Mouse (Mus musculus) large intestine, adult 2 months (tissue): ENCODE data around the gene Naf1. TPM values are rescaled to one million over a fixed set of nuclear protein-coding genes. Genes with fewer than 3 reads are reported as not detected.

Source experiments
- DNase-seq: peaks from one replicate; pipeline ENCODE4 v3.0.0-alpha.2; 2012; ENCODE audit warnings: low read depth, low spot score
- WGBS: fragments of 180-500 bp; shearing (Covaris S2); methylation state at CpG from one replicate; pipeline ENCODE4 v1.1.7; 2018; 5-methylcytosine and 5-hydroxymethylcytosine counted together
- polyA plus RNA-seq: library from polyadenylated mRNA; depleted of rRNA; stranded (reverse); fragments of >200 nt; gene quantifications from 2 replicates; pipeline ENCODE4 v1.2.3, GENCODE M21; 2012; rRNA removed

The Naf1 gene
- 1.1 and 1.5 TPM in 2 replicates for polyA plus RNA-seq

DNA sequence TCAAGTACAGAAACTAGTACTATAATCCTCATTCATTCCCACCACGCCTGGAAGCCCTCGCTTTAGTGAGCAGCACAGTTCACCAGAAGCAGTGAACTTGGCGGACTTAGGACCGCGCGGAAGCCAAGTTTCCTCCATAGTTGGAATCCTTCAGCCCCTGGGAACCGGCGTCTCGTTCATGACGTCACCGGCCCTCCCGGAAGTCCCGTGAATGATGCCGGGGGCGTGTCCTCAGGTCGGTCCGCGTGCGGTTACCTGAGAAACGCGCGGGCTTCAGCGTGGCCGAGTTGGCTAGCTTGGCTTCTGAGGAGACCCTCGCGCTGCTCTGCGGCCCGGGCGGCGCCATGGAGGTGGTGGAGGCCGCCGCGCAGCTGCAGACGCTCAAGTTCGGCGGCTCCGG, at the start of gene Naf1:
TSS of gene Naf1 (plus strand) at position 195 of the 400 bp plus-strand sequence.
- peak; percentile 90 for DNase-seq
- WGBS: under 1% methylated on average over 37 of the region's 37 CpGs

DNA sequence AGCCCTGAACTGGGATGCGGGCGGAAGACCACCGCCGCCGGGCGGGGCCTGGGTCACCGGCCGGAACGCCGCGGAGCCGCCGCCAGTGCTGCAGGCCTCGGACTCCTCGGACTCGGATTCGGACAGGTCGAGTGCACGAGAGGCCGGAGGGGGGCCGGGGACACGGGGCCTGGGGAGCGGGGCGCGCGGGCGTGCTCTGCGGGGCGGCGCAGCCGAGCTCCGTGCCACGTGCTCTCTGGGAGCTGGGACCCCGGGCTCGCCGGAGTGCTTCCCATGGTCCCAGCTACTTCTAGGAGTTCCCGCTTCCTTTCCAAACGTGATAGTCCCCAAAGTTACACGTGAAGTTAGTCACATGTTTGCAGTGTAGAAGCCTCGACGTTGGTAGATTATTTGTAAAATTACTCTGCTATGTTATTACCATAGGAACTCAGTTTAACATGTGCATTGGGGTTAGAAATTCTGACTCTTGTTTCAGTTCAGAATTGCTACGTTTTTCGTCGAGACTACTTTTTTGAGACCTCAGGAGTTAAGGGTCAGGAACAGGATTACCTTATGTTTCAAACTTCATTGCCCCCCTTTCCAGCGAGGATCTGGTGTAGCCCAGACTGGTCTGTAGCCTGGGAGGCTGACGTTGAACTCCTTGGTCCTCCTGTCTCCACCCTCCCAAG, 1.0 kb downstream of the Naf1 start:
- no peak for DNase-seq
- 3% methylated on average over 46 of the region's 46 CpGs for WGBS

DNA sequence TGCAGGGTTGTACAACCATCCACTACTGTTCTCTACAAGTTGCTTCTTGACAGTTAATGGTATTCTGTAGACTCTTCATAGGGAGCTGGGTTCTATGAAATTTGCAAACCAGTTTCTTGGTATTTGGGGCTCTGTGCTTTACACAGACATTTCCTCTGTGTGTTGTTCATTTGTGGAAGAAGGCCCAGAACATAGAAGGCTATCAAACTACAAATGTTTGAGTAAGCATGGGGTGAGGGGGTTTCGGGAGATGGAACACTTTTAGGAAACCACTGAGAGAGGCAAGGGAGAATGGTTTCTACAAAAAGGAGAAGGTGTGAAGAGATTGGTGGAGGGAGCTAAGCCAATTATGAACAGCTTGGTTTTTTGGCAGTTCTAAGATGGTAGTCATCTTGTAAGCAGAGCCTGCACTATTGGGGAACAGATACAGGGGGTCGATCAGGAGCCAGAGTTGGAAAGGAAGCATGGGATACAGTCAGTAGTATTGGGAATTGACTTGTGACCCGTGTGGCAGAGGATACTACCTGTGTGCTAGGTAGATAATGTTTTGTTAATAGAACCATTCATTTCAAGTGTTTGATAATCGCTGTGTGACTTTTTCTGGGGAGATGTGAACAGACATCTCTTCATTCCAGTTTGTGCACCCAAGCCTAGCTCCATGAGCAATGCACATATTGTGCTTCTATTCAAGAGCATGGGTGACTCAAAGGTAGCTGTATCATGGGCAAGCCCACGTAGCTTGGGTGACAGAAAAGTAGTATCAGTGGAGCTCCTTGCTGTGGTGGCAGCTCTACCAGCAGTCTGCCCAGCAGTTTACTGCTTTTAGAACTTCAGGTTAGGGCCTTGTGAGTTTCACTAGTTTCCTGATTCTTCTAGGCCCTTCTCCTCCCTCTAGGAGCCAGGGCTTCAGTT, 1.8 kb downstream of the Naf1 start:
- DNase-seq: no peak
- WGBS: 53% methylated on average over 5 of the region's 5 CpGs

DNA sequence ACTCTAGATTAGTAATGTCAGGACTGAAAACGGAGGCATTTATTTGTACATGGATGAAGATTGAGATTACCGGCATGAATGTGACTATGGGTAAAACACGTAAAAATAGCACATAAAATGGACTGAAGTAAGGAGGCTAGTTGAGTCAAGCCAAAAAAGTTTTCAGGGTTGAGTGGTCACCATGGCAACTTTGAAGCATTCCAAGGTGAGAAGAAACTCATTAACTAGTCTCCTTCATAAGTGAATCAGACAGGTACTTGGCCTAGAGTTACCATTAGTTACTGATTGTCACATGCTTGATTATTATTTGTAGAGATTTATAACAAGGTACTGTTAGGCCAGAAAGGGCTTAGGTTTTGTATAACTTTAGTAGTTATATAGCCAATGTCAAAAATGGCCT, 3.7 kb downstream of the Naf1 start:
- DNase-seq: no peak
- 88% methylated on average over 3 of the region's 3 CpGs for WGBS

DNA sequence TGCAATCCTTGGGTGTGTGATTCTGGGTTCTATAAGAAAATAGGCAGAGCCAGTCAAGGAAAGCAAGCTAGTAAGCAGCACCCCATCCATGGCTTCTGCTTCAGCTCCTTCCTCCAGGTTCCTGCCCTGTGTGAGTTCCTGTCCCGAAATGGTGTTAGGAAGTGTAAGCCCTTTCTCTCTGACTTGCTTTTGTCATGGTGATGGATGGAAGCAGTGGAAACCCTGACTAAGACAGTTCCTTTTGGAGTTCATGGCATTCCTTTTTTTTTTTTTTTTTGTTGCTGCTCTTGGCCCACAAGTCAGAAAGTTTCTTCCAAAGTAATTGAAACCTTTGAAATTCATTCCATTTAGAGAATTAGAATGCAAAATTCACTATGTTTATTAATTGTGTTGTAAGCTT, 5.1 kb downstream of the Naf1 start:
- 86% methylated on average over 1 of the region's 1 CpGs for WGBS
- no peak for DNase-seq

DNA sequence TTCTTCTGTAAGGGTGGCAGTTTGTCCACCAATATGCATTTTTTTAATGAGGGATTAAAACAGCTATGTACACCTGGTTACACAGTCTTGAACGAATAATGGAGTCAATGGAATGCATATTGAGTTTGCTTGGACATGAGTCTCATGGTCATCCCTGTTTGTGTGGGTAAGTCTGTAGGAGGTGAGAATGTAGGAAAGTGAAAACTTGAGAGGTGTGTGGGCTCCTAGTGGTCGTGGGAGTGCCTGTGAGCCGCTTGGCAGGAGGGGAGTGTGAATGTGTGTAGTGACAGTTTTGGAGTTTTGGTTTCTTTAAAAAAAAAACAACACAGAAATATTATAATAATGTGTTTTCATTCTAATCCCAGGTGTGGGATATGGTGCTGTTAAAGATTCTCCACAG, 7.7 kb downstream of the Naf1 start:
- DNase-seq: no peak
- 68% methylated on average over 3 of the region's 3 CpGs for WGBS

DNA sequence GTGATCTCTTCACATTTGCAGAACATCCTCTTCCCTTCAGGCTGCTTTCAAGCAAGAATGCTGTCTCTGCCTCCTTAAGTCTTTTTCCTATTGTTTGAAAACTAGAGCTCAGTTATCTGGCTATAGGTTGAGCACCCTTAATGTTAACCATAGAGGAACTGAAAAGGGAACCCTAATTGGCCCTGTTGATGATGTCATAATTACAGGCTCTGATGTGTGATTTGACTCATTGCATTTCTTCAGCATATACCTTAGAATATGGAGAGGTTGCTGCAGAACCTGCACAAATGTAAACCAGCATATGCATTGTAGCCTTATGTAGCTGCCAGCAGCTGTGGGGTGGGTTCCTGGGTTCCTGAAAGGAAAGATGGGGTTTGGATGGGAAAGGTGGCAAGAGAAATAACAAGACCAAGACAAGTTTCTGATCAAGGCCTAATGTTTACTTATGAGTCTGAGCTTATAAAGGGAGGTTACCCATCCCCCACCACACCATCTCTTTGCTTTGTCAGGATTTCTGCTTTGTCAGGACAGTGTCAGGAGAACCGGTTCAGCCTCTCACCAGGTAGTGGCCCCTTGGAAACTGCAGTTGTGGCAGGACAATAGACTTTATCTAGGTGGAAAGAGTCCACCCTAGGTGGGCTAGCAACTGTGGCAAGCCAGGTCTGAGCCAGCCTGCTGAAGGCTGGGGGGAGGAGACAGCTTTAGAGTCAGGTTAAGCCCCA, 9.4 kb downstream of the Naf1 start:
- WGBS: 32% methylated on average over 1 of the region's 1 CpGs
- no peak for DNase-seq

DNA sequence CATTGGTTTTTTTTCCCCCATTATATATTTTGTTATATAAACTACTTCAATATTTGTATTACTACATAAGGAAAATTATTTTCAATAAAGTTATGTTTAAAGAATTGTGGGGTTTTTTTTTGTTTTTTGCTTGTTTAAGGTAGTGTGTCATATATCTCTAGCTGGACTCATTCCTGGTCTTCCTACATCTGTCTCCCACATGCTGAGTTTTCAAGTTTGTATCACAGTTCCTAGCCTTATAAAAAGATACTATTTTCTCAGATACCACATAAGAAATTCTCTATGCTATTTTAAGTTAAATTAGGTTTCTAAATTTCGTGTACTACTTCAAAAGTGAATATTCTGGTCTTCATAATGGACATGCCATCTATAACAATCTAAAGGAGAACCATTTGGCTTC, 23.8 kb downstream of the Naf1 start:
- no peak for DNase-seq
- 65% methylated on average over 1 of the region's 1 CpGs for WGBS

DNA sequence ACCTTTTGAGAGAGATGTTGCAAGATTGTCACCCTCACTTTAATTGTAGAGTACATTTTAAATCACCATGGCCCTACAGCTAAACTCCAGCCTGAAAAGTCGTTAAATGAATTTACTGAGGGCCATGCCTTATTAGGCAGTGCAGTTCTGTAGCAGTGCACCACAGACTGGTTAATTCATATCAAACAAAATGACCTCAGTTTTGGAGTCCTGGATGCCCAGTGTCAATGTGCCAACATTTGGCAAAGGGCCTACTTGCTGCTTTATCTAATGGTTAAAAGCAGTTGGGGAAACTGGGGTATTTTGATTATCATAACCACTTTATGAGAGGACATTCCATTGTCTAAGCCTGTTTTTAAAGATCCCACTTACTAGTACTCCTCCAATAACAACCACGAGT, 31.9 kb downstream of the Naf1 start:
- DNase-seq: no peak
- 77% methylated on average over 2 of the region's 2 CpGs for WGBS

DNA sequence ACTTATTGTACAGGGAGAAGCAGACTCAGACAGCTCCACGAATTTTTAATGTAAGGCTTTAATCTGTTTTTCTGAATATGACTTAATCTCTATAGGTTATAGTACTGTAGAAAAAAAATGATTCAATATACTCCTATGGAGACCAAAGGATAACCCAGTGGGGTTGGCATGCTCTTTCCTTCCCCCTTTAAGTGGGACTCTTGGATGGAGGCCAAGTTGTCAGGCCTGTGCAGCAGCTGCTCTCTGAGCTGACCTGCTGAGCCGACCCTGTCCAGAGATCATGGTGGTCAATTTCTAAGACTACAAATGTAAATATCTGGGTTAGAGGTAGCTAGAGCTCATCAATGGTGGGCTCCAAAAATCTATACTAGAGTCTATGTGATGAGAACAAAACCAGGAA, 45.0 kb downstream of the Naf1 start:
- DNase-seq: no peak
- WGBS: 66% methylated on average over 2 of the region's 2 CpGs

DNA sequence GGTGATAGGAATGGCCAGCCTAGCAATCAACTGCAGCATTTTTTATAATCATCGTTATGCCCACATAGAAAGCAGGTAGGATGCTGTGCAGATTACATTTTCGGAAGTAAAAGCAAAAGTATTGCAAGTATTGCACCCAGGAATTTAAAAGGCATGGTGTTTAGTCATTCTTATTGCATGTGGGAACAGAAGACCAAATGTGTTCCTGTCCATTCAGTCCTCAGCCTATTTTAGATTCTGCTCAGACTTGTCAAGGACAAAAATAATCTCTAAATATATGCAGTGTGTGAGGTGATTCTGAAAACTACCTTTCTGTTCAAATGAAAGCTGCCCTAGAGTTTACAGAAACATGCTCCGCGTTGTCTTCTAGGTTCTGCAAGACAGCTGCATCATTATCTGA, 45.5 kb downstream of the Naf1 start:
- DNase-seq: no peak
- 90% methylated on average over 4 of the region's 4 CpGs for WGBS

DNA sequence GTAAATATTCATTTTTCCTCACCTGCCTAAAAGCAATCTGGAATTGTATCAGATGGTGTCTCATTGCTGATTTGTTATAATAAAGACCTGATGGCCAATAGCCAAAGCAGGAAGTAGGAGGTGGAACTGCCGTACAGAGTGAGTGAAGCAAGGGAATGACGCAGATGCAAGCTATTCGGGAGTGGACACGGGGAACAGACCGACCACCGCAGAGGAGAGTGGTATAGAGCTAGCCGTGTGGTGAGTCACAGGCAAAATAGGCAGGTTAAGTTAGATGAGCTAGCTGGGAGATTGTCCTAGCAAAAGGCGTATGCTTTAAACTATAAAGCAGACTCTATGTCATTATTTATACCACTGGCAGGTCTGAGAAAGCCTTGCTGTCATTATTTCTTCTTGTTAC, 46.1 kb downstream of the Naf1 start:
- WGBS: 71% methylated on average over 8 of the region's 8 CpGs
- no peak for DNase-seq

DNA sequence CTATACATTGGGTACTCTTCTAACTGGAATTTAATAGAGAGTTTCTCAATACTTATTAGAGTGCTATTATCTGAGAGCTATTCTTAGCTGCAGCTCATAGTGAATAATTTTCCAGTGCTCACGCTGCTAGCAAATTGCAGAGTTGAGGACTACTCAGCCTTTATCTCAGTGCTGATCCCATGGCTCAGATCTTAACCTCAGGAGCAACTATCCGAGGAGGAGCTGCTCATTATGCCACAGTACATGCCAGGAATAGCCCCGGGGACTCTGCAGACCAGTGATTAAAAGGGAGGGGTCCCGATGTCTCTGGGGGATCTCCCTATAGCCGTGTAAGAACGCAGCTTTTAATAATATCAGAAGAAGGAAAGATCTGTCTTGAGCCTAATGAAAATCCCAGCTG, 50.7 kb downstream of the Naf1 start:
- DNase-seq: no peak
- 59% methylated on average over 6 of the region's 6 CpGs for WGBS

DNA sequence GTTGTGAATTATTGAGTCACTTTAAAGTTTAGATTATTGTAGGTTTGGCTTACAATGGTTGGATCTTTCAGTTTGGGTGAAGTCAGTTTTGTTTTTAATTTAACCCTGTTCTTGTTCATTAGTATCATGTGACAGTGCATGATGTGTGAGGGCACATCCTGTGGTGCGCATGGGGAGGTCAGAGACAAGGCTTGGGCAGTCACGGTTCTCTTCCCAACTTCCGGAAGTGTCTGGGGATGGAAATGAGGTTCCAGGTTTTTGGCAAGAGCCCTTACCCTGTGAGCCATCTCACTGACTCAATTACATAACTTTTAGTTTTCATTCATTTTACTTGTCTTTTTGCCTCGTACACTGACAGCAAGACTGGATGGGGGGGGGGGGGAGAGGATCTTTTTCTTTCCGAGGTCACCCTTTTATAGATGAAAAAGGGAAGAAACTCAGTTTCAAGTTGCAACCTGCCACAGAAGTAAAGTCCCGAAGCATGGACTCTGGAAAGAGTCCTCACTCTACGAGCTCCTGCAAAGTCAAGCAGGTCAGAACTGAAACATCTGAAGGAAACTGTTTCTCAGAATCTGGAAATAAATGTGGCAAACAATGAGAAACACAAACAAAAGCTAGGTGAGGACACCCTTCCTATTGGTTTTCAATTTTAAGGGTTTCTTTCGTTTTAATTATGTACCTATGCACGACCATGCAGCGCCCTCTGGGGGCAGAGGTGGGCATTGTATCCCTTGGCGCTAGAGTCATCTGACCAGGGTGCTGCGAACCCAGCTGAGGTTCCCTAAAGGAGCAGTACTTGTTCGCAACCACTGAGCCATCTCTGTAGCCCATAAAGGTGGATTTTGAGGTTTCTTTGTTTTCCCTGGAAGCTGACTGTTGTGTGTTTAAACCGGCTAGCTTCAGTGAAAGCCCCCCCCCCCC, 53.9 kb downstream of the Naf1 start:
- 63% methylated on average over 14 of the region's 14 CpGs for WGBS
- DNase-seq: peak; percentile 4

DNA sequence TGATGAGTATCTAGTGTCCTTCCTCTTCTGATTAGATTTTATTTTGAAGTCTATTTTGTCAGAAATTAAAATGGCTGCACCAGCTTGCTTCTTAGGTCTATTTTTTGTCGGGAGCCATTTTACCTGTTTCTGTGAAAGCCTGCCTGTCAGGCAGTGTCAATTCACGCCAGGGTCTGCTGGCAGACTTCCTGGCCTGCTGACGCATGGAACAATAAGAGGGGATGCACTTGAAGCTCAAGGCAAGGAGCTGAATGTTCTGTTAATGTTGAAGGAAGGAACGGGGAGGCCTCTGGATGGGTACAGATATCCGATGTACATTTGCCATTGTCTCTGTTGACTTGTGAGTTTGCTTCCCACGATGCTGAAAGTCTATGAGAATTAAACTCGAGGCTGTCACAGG, 56.0 kb downstream of the Naf1 start:
- DNase-seq: no peak
- 67% methylated on average over 7 of the region's 7 CpGs for WGBS

DNA sequence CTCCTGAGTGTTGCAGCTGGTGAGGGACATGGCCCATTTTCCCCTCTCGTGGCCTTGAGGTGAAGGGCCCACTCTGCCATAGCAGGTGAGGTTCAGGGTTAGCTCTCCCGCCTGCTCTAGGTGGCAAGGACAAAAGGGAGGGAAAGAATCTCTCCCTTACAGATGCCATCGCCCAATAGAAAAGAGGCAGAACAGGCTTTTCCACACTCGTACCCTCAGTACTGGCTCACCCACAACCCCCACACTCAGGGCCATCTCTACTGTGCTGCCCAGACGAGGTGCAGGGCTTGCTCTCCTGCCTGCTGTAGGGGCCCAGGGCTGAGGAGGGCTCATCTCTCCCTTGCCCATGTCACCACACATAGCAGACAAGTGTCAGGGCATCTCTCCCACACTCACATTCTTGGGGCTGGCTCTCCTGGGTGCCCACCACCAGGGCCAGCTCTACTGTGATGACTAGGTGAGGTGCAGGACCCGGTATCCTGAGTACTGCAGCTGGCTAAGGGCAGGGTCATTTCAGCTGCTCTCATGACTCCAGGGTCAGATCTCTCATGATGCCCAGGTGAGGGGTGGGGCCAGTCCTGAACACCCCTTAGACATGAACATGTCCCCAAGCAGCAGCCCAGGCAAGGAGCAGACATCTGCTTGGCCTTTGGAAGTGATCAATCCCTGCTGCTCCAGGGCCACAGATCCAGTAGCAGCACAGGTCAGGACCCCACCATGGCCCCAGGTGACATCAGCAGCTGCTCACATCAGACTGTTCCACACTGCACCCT, 57.9 kb downstream of the Naf1 start:
- WGBS: 51% methylated on average over 6 of the region's 6 CpGs
- no peak for DNase-seq

DNA sequence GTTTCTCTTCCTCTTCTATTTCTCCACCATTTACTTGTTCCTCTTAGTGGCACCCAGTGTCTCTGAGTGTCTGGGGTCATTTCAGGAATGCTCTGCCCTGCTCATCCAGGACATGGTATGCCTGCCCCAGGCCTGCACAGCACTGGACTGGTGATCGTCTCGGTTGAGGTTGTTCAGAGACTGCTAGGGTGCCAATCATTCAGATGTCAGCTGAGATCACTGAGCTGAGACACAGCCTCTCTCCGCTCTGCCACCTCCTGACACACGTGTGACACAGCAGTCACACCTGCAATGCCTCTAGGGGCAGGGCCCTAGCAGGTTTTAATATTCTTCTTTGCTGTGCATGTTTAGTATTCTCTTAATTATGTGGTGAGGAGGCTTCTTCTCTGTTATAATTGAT, 58.5 kb downstream of the Naf1 start:
- 64% methylated on average over 4 of the region's 4 CpGs for WGBS
- no peak for DNase-seq

DNA sequence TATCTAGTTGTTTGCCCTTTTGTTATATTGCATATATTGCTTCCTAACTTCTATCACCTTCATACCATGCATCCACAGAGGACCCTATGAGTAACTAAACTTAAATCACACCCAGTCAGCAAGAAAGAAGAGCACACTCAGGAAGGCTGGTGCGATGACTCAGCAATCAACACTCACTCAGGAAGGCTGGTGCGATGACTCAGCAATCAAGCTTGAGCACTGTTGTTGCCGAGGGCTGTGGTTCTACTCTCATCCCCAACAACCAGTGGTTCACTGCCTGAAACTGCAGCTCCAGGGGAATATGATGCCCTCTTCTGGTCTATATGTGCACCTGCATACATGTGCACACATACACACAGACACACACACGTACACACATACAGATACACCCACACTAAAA, 73.7 kb downstream of the Naf1 start:
- no peak for DNase-seq
- WGBS: 89% methylated on average over 4 of the region's 4 CpGs

DNA sequence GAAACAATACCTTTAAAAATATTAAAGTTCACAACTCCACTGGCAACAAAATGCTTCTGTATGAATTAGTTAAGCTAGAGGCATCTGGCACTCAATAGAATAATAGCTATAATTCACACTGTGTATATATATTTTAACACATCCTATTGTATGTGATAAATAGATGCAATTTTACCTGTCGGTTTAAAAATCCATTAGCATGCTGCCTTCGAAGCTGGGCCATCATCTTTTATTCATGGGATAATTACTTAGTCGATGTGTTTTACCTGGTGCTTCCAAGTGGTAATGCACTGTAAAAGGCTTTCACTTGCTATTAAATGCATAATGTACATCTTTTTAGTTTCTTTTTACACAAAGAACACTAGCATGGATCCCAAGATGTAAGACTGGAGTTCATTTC, 76.2 kb downstream of the Naf1 start:
- DNase-seq: no peak
- 84% methylated on average over 3 of the region's 3 CpGs for WGBS
